Mouse (Mus musculus) heart, embryonic 16.5 days (tissue): ENCODE measurements around the gene Taar3. TPM values are rescaled to one million over a fixed set of nuclear protein-coding genes. Genes with fewer than 3 reads are reported as not detected.

Experiments
- ATAC-seq: fragments of 200-750 bp; cut with Nextera tagmentation; replicated peaks from 2 replicates; pipeline ENCODE4 v1.8.0; 2017; ENCODE audit warnings: moderate number of reproducible peaks; ENCODE audit not compliant: insufficient read depth, low FRiP score; ENCODE audit errors: extremely low read depth
- H3K27ac ChIP-seq: fragments of 300-500 bp; sonication (generic); 2 replicates; pipeline ENCODE4 v1.5.1; 2014; ENCODE audit warnings: mild to moderate bottlenecking, low read length, control low read depth, moderate library complexity
- H3K27me3 ChIP-seq: fragments of 300-500 bp; sonication (generic); 2 replicates; pipeline ENCODE4 v1.6.1; 2014; ENCODE audit warnings: low read length, mixed read lengths; ENCODE audit not compliant: control insufficient read depth, insufficient read depth
- H3K36me3 ChIP-seq: fragments of 300-500 bp; sonication (generic); 2 replicates; pipeline ENCODE4 v1.6.1; 2014; ENCODE audit not compliant: control insufficient read depth, insufficient read depth
- H3K4me1 ChIP-seq: fragments of 300-500 bp; sonication (generic); 2 replicates; pipeline ENCODE4 v1.6.1; 2014; ENCODE audit warnings: low read length, mixed read lengths; ENCODE audit not compliant: control insufficient read depth, insufficient read depth
- H3K4me2 ChIP-seq: fragments of 300-500 bp; sonication (generic); 2 replicates; pipeline ENCODE4 v1.6.1; 2014; ENCODE audit warnings: low read depth, mild to moderate bottlenecking, control low read depth, low read length
- H3K4me3 ChIP-seq: fragments of 300-500 bp; sonication (generic); 2 replicates; pipeline ENCODE4 v1.5.1; 2014; ENCODE audit warnings: mild to moderate bottlenecking, control low read depth, low read length
- H3K9ac ChIP-seq: fragments of 300-500 bp; sonication (generic); 2 replicates; pipeline ENCODE4 v1.6.1; 2014; ENCODE audit warnings: low read length, control low read depth
- H3K9me3 ChIP-seq: fragments of 300-500 bp; sonication (generic); replicated peaks from 2 replicates; pipeline ENCODE4 v1.6.1; 2016; ENCODE audit warnings: low read length; ENCODE audit not compliant: control insufficient read depth
- WGBS: fragments of 180-500 bp; shearing (Covaris S2); extraction: QIAGEN DNeasy Blood & Tissue Kit; methylation state at CpG from one replicate; pipeline ENCODE4 v1.1.7; 2014; 5-methylcytosine and 5-hydroxymethylcytosine counted together
- polyA plus RNA-seq: library from polyadenylated mRNA; unstranded; fragments of >200 nt; fragmentation: Nextera tagmentation; extraction: Ambion mirVana; gene quantifications from 2 replicates; pipeline ENCODE4 v1.2.1, GENCODE M21; 2015

Taar3 gene
- polyA plus RNA-seq, 1 experiment from 2014 or later = not detected

DNA sequence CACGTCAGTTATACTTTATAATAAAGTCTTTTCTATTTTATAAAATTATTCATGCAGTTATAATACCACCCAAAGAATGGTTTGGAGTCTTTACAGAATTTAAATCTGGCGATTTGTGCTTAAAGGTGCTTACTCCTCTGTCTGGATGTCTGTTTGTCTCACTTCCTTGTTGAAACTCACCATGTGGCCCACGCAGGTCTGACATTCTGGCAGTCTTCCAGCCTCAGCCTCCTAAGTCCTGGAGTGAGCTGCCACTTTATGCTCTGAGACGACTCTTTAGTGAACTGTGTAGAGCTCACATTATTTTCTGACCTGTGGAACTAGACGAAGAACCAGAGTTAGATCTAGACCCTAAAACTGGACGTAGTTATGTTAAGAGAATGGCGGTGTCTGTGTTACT lies 1.3 kb upstream of the Taar3 start:
- Histone ChIP-seq H3K9me3 (no peaks in the 10 kb centered on the region), H3K36me3 (no peaks in the 10 kb centered on the region), H3K4me1 (no peaks in the 10 kb centered on the region), H3K4me2 (no peak overlapping the region), H3K4me3 (no peak overlapping the region), H3K27ac (no peak overlapping the region), H3K27me3 (no peaks in the 10 kb centered on the region), H3K9ac (no peak overlapping the region)
- 38% methylated on average over 7 of the region's 7 CpGs for WGBS
- no peak for ATAC-seq

DNA sequence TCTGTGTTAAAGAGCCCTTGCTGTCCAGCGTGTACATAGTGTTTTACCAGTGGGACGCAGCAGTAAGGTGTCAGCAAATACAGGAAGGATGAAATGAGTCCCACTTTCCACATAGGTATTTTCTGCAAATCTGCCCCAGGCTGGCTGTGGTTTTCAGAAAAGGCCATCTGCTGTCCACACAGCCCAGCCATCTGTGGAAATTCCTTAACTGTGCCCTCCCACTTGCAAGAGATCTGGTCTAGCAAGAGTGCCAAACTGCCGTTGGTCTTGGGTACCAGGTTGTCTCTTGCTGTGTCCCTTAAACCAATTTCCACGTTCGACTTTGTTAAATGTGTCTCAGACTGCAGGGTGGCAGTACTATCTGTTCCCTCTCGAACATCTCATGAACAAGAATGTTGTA lies 2.4 kb downstream of the Taar3 start:
- Histone ChIP-seq H3K9me3 (no peaks in the 10 kb centered on the region), H3K4me2 (no peak overlapping the region), H3K4me1 (no peaks in the 10 kb centered on the region), H3K4me3 (no peak overlapping the region), H3K9ac (no peak overlapping the region), H3K36me3 (no peaks in the 10 kb centered on the region), H3K27me3 (no peaks in the 10 kb centered on the region), H3K27ac (no peak overlapping the region)
- 76% methylated on average over 6 of the region's 6 CpGs for WGBS
- ATAC-seq = no peak

DNA sequence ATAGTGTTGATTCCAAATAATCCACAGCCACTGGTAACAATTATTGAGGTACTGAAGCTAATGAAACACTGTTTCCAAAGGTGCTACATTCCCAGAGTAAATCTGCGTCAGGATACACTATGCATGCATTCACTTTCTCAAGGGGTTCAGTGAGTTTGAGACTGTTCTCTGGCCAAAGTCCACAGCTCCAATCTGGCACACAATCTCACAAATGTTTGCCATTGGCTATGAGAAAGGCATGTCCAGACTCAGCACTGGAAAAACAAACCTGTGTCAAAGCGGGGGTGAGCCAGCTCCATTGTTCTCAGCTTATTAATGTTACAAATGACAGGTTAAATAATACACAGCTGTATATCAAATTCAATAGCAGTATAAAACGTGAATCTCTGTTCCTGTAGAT lies 9.7 kb downstream of the Taar3 start:
- 62% methylated on average over 3 of the region's 3 CpGs for WGBS

DNA sequence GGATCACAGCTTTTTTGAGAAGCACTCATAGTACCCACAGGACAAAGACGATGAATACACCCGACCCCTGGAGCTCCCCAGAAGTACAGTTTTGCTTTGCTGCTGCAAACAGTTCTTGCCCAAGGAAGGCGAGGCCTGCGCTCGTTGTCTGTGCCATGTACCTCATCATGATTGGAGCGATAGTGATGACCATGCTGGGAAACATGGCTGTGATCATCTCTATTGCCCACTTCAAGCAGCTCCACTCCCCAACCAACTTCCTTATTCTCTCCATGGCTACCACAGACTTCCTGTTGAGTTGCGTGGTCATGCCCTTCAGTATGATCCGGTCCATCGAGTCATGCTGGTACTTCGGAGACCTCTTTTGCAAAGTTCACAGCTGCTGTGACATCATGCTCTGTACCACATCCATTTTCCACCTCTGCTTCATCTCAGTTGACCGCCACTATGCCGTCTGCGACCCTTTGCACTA lies 11.1 kb downstream of the Taar3 start, which contains the start of gene Taar4:
Gene Taar4 (plus strand): TSS at position 51 of the 472 bp plus-strand sequence.
- WGBS = 91% methylated on average over 13 of the region's 13 CpGs
- Histone ChIP-seq H3K36me3 (no peaks in the 10 kb centered on the region), H3K4me1 (no peaks in the 10 kb centered on the region), H3K9ac (no peak within 1 kb of the TSS), H3K4me3 (no peak within 1 kb of the TSS), H3K9me3 (no peaks in the 10 kb centered on the region), H3K27me3 (no peaks in the 10 kb centered on the region), H3K4me2 (no peak within 1 kb of the TSS), H3K27ac (no peak within 1 kb of the TSS)
- no peak for ATAC-seq

More for the DNA sequence above, 9.7 kb downstream of the Taar3 start:
- no peaks in the 10 kb centered on the region for H3K27me3 ChIP-seq
- H3K9me3 ChIP-seq = no peaks in the 10 kb centered on the region
- no peak overlapping the region for H3K9ac ChIP-seq
- no peak overlapping the region for H3K4me3 ChIP-seq
- H3K4me1 ChIP-seq = no peaks in the 10 kb centered on the region
- no peaks in the 10 kb centered on the region for H3K36me3 ChIP-seq
- no peak for ATAC-seq
- H3K4me2 ChIP-seq = no peak overlapping the region
- H3K27ac ChIP-seq = no peak overlapping the region

- 25% methylated on average over 3 of the region's 3 CpGs for WGBS
- Histone ChIP-seq H3K27me3 (no peaks in the 10 kb centered on the region), H3K4me1 (no peaks in the 10 kb centered on the region), H3K4me3 (no peak overlapping the region), H3K27ac (0 out of 2 replicates have a peak overlapping the region, but pooled peaks have one; percentile 18), H3K36me3 (no peaks in the 10 kb centered on the region), H3K9ac (no peak overlapping the region), H3K9me3 (no peaks in the 10 kb centered on the region), H3K4me2 (no peak overlapping the region)
- no peak; the same call in 1 of the 2 replicates for ATAC-seq
Observed at GRCm38 (mm10) chr10:23963444-23963843, 14.1 kb downstream of the Taar3 start.

DNA sequence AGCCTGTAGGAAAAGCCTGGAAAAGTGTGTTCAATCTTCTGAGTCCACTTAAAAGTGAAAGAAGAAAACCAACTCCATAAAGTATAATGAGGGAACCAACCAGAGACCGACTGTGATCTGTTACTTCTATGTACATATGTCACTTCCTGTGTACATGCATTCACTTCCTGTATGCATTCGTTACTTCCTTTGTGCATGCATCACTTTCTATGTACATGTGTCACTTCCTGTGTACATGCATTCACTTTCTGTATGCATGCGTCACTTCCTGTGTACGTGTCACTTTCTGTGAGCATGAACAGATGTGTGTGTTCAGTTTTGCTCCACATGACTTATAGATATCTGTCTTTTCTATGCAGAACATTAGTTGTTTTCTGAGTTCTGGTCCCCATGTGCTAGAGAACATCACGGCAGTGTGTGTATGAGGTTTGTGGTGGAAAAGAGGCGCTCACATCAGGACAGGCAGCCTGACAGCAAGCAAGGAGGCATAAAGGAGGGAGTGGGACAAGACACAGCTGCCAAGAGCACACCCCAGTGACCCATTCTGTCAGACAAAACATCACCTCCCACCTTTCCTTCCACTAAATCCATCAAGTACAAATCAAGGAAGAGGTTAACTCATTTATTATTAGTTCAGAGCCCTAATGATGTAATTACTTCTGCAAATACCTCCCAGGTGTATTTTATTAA lies 15.7 kb downstream of the Taar3 start:
- Histone ChIP-seq H3K27ac (no peak overlapping the region), H3K4me2 (no peak overlapping the region), H3K9ac (no peak overlapping the region), H3K4me1 (no peaks in the 10 kb centered on the region), H3K4me3 (no peak overlapping the region), H3K36me3 (no peaks in the 10 kb centered on the region), H3K9me3 (no peaks in the 10 kb centered on the region), H3K27me3 (no peaks in the 10 kb centered on the region)
- no peak for ATAC-seq
- 82% methylated on average over 6 of the region's 6 CpGs for WGBS

GRCm38 (mm10) chr10:23970656-23971165 lies 21.4 kb downstream of the Taar3 start, which contains the start of gene Taar5:
Taar5 (plus strand) TSS chr10:23970706.
- Histone ChIP-seq H3K9ac (no peak within 1 kb of the TSS), H3K27me3 (no peaks in the 10 kb centered on the region), H3K4me2 (no peak within 1 kb of the TSS), H3K9me3 (no peaks in the 10 kb centered on the region), H3K36me3 (no peaks in the 10 kb centered on the region), H3K27ac (no peak within 1 kb of the TSS), H3K4me1 (no peaks in the 10 kb centered on the region), H3K4me3 (no peak within 1 kb of the TSS)
- ATAC-seq = no peak
- WGBS = 84% methylated on average over 11 of the region's 11 CpGs

DNA sequence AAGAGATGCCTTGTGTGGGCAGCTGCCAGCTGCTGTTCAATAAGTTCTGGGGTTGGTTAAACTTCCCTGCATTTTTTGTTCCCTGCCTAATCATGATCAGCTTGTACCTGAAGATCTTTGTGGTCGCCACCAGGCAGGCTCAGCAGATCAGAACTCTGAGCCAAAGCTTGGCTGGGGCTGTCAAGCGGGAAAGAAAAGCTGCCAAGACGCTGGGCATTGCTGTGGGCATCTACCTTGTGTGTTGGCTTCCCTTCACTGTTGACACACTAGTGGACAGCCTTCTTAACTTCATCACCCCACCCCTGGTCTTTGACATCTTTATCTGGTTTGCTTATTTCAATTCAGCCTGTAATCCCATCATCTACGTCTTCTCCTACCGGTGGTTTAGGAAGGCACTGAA lies 21.9 kb downstream of the Taar3 start:
- Histone ChIP-seq H3K9ac (no peak overlapping the region), H3K27ac (no peak overlapping the region), H3K4me2 (no peak overlapping the region), H3K36me3 (no peaks in the 10 kb centered on the region), H3K4me3 (no peak overlapping the region), H3K4me1 (no peaks in the 10 kb centered on the region), H3K9me3 (no peaks in the 10 kb centered on the region), H3K27me3 (no peaks in the 10 kb centered on the region)
- ATAC-seq = no peak
- WGBS = 78% methylated on average over 5 of the region's 5 CpGs

- Histone ChIP-seq H3K27me3 (no peaks in the 10 kb centered on the region; the same call in 1 of the 2 replicates), H3K4me2 (no peak overlapping the region), H3K9ac (no peak overlapping the region), H3K36me3 (no peaks in the 10 kb centered on the region), H3K4me1 (no peaks in the 10 kb centered on the region), H3K27ac (no peak overlapping the region), H3K9me3 (no peaks in the 10 kb centered on the region), H3K4me3 (no peak overlapping the region)
- 52% methylated on average over 4 of the region's 4 CpGs for WGBS
- ATAC-seq = no peak
Observed at GRCm38 (mm10) chr10:23977958-23978357, 28.6 kb downstream of the Taar3 start.
